Mouse (Mus musculus) right cerebral cortex, postnatal 10 days (tissue): Measurements from ENCODE around the gene Pea15a.
"Not testable (repeated sequence)": the region's sequence is repeated elsewhere in the genome, so short reads cannot be mapped to it uniquely, and the experiment has no call there.

Experiments
- DNase-seq, 2 experiments: peaks; one replicate each; pipeline ENCODE4 v3.0.0; 2021; ENCODE audit warnings: low spot score in 2 of 2

The Pea15a gene

GRCm38 (mm10) chr1:172206141-172206917 lies at the start of gene Pea15a:
Pea15a (minus strand) TSS chr1:172206804.
- DNase-seq = peak; percentile 90 to 92

DNA sequence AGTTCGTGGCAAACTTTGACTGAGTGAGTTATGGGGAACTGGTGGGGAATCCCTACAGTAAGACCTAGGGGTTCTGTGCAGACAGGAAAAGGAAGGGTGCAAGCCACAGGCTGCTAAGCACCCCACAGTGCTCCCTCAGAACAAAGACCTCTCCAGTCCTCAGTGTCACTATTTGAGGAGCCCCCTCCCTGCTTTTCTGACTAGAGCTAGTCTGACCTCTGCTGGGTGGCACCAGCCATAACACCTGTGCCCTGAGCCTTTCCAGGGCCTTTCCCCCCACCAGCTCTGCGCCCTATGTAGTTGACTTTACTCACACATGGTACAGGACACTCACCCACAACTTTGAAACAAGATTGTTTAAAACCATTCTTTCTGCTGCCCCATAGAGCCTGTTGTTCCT lies 41.1 kb upstream of the Pea15a start:
- DNase-seq = no peak

DNA sequence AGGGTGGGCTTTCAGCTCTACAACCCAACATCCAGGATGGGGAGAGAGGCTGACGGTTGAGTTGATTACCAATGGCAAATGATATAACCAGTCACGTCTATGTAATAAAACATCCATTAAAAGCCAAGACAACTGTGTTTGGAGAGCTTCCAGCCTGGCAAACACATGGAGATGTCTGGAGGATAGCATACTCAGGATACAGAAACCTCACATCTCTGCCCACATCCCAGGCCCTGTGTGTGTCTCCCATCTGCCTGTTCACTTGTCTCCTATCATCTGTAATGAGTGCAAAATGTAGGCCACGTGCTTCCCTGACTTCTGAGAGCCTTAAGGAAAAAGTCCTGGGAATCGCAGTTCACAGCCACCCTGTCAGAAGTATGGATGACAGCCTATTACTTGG lies 40.6 kb upstream of the Pea15a start:
- no peak for DNase-seq

GRCm38 (mm10) chr1:172244645-172245044 lies 38.0 kb upstream of the Pea15a start:
- not testable (repeated sequence) for DNase-seq

DNA sequence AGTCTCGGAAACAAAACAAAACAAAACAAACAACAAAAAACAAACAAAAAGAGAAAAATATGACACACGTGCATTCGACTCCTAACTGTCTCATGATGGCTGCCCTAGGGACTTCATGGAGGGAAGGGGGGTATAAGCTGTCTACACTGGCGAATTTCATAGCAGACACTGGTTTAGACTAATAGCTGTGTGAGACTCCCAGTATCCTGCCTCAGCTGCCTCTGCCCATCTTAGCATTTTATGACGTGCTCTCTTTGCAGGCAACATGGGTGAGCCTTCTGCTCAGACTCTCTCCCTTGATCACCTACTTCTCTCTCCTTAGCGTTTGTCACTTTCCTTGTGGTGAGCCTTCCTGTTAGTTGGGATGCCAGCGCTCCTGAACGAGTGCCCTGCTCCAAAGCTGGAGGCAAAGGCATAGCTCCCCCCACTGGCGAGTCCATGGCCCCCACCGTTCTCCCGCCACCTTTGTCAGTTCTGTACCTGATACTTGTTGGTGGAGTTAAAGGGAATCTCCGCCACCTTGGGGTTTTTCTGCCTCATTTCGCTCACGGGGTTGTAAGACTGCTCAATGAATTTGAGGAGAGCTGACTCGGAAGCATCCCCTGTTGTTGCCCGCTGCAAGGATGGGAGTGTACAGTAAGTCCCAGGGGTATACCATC lies 37.1 kb upstream of the Pea15a start:
- peak in 1 of 2 experiments; percentile 37 for DNase-seq

DNA sequence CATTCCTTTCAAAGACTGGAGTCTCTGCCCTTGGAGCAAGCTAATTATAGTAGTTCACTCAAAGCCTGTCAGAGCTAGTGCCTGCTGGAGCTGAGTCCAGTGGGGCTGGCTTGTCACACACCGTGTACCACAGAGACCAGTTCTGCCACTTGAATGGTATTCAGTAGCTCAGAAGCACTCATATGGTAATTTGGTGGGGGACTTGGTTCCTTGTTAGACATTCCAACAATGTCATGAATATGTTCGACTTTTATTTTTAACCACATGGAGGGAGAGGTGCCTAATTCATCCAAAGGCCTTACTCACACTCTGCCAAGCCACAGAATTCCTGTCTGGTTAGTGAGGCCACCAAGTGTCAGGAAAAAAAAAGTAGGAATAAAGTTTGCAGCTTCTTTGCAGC lies 35.8 kb upstream of the Pea15a start:
- peak; percentile 44 to 53 for DNase-seq

- no peak for DNase-seq
These were observed 34.5 kb upstream of the Pea15a start for GRCm38 (mm10) chr1:172240945-172241708.

DNA sequence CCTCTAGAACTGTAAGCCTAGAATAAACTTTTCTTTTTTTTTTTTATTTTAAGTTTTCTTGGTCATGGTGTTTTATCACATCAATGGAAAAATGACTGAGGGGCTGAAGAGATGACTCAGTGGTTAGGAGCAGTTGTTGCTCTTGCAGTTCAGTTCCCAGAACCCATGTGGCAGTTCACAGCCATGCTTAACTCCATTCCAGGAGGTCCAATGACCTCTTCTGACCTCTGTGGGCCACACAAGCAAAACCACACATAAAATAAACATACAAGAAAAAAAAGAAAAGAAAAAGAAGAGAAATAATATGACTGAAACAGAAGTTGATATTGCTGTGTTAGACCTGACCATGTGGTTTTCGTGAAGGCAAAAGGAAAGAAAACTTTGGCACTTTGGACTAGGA lies 22.6 kb upstream of the Pea15a start:
- DNase-seq = no peak

DNA sequence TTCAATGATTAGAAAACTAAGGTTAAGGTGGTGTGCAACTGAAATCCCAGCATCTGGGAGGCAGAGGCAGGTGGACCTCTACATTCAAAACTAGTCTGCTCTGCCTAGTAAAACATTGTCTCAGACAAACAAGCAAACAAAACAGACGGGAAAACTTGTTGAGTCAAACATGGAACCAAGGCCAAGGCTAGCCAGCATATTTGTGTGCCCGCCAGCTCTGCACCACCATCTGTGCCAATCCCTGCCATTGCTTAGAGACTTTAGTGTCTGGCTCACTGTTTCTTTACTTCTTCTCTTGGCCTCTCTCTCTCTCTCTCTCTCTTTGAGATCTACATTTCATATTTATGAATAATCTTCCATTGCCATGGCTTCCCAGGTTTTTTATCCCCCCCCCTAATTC lies 21.6 kb upstream of the Pea15a start:
- DNase-seq = no peak

DNA sequence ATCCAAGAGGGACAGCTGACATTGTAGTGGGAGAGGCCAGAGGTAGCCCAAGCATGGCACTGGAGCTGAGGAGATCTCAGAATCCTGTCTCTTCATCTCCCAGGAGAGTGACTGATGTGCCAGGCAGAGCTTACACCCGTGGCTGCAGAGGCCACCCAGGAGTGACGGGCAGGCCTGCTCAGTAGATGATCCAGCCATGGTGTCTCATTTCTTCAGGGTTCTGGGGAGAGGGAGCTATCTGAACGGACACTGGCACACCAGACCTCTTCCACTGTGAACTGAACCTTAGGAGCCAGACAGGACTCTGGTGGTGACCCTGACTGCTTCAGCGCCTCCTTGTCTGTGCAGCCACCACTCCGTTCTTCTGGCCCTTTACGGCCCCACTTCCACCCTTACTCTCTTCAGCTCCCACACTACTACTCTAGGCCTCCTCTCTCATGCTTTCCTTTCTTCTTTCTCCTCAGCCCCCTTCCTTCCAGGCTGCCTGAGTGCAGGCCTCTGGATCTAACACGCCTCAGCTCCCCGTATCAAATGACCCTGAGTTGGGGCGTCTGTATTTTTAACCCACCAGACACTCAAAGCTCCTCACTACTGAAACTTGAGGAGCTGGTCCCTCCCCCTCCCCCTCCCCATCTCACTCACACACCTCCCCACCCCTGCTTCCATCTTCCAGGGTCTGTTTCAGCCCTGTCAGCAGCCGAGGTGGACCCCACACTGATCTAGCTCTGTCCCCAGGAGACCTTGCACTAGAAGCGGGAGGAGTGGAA lies 14.9 kb upstream of the Pea15a start:
- DNase-seq = no peak

DNA sequence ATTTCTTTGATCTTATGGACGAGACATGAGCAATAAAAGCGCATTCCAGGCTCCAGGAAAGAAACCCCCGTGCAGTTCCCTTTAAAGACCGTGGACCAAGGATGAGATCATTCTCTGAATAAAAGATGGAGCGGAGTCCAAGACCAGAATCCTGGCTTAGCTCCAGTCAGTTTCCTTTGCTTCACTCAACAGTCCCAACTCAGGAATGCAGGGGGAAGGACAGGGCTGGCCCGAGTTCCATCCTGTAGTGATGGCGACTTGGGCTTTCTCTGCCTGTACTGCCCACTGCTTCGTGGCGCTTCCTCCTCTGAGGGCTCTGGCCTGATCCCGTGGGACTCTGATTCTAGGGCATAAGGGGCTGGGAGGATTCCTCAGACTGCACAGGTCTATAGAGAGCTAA lies 13.8 kb upstream of the Pea15a start:
- peak; percentile 67 to 79 for DNase-seq

- no peak for DNase-seq
These were observed 13.1 kb upstream of the Pea15a start, which contains the start of gene Casq1 for GRCm38 (mm10) chr1:172219451-172220406. Casq1 (minus strand) TSS chr1:172219868.

DNA sequence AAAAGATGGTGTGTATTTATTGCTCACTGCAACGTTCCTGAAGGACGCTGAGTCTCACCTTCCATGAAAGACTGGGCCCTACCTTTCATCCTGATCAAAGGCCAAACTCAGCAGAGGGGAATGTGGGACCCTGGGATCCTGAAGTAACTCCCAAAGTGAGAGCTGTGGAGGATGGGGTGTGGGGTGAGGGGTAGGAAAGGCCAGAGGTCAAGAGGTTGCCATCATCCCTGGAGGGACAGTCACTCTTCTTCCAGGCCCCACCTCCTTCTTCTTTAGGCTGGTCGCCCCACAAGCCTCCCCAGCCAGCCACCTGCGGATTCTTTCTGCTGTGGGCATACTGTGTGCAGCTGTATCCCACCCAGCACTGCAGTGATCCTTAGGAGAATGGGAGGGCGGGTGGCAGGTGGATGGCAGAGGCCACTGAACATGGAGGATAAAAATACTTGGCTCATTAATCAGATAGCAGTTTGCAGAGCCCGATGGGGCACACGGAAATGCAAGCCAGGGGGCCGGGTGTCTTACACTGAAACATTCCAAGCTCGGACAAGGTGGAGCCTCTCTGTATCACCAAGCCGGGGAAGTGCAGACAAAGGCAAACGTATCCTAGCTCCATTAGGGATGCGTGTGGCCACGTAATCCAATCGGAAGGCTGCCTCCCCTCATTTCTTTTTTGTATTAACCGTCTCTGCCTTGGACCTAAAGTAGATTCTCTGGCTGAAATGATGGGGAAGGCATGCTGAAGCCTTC lies 11.7 kb upstream of the Pea15a start:
- peak in 1 of 2 experiments; percentile 33 for DNase-seq

GRCm38 (mm10) chr1:172217148-172217547 lies 10.5 kb upstream of the Pea15a start:
- DNase-seq = peak; percentile 92 to 93

- peak in 1 of 2 experiments; percentile 52 for DNase-seq
These were observed 8.1 kb upstream of the Pea15a start for GRCm38 (mm10) chr1:172214748-172215147.

DNA sequence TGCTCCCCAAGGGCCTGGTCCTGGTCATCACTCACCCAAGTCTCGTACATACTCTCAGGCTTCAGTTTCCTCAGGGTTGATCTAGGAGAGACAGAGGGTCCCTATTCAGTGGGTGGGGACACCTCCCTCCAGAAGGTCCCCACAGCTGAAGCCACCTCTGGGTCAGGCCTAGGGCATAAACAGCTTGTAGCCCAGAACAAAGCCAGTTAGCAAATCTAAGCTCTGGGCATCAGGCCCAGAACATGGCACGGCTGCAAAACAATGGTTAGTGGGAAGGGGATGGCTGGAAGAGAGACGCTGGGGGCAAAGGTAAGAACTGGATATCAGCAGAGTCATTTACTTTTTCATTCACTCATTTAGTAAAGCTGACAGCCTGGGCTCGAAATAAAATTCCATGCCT lies 7.2 kb upstream of the Pea15a start:
- DNase-seq = peak in 1 of 2 experiments; percentile 29

- DNase-seq = peak in 1 of 2 experiments; percentile 27
These were observed 6.2 kb upstream of the Pea15a start for GRCm38 (mm10) chr1:172212776-172213175.

DNA sequence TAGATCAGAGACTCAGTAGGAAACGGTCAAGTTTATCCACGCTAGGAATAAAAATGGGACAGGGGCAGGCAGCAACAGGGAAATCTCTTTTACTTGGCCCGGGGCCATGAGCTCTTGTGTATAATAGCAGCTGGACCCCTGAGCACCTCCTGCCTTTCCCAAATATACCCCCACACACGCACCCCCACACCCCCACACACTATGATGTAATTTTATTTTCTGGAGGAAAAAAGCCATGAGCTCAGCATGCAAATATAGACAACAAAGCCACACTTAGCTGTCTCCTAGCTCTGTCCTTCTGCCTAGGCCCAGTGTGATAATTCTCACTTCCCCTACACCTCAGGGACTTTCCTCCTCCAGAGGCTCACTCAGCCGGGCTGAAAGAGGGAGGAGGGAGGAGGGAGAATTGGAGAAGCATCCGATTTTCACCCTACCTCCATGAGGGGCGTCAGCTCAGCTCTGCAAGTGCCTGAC lies 544 bp upstream of the Pea15a start:
- peak in 1 of 2 experiments; percentile 63 for DNase-seq

DNA sequence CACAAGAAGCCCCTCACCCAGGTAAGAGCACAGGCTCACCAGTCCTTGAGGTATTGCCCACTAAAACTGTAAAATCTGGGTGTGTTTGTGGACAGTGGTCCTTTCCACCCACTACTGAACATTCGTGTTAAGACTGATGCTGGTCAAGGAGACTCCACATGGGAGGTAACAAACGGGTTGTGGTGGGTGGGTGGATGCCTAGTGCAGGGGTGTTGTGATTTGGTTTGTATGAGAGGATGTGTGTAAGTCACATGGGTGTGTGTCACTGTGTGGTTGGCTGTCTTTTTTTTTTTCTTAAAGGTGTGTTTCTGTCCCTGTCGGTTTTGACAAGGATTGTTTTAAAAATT lies 890 bp downstream of the Pea15a start:
- no peak for DNase-seq
